Mouse (Mus musculus) urinary bladder, postnatal 14 days (tissue): ENCODE measurements at regions not wholly inside any gene's neighbourhood (a gene's known extent, or its start where the extent isn't known, plus 50 kb on each side); places are given as distances from the start of the nearest gene placed in this dataset.

Experiments
- DNase-seq: peaks from one replicate; pipeline ENCODE4 v3.0.0; 2021; ENCODE audit warnings: low spot score

- DNase-seq, result no peak
Observed at GRCm38 (mm10) chr1:73444216-73444890, 428.6 kb upstream of the Tnp1 start.

- no peak for DNase-seq
Observed at GRCm38 (mm10) chr1:73438385-73438784, 422.7 kb upstream of the Tnp1 start.

- DNase-seq, result no peak
Observed at GRCm38 (mm10) chr1:73428101-73428500, 412.4 kb upstream of the Tnp1 start.

GRCm38 (mm10) chr1:73425049-73425448 is 409.3 kb upstream of the Tnp1 start:
- DNase-seq, result no peak

GRCm38 (mm10) chr1:73418196-73418595 is 402.5 kb upstream of the Tnp1 start:
- DNase-seq, result no peak

GRCm38 (mm10) chr1:73411452-73411851 is 395.7 kb upstream of the Tnp1 start:
- DNase-seq, result no peak

- DNase-seq, result no peak
Observed at GRCm38 (mm10) chr1:73399178-73399577, 383.5 kb upstream of the Tnp1 start.

- DNase-seq, result no peak
Observed at GRCm38 (mm10) chr1:73395034-73395433, 379.3 kb upstream of the Tnp1 start.

- DNase-seq, result no peak
Observed at GRCm38 (mm10) chr1:73394466-73394865, 378.8 kb upstream of the Tnp1 start.

- DNase-seq, result no peak
Observed at GRCm38 (mm10) chr1:73392077-73392476, 376.4 kb upstream of the Tnp1 start.

- DNase-seq, result no peak
Observed at GRCm38 (mm10) chr1:73389976-73390375, 374.3 kb upstream of the Tnp1 start.

GRCm38 (mm10) chr1:73389174-73389573 is 373.5 kb upstream of the Tnp1 start:
- DNase-seq, result no peak

- no peak for DNase-seq
Observed at GRCm38 (mm10) chr1:73381578-73381977, 365.9 kb upstream of the Tnp1 start.

- no peak for DNase-seq
Observed at GRCm38 (mm10) chr1:73374531-73375375, 359.0 kb upstream of the Tnp1 start.

GRCm38 (mm10) chr1:73368222-73368621 is 352.5 kb upstream of the Tnp1 start:
- DNase-seq, result no peak

- no peak for DNase-seq
Observed at GRCm38 (mm10) chr1:73365842-73366241, 350.1 kb upstream of the Tnp1 start.

- no peak for DNase-seq
Observed at GRCm38 (mm10) chr1:73364300-73364683, 348.6 kb upstream of the Tnp1 start.

- DNase-seq, result peak; percentile 56
Observed at GRCm38 (mm10) chr1:73363549-73364299, 348.0 kb upstream of the Tnp1 start.

- peak; percentile 59 for DNase-seq
Observed at GRCm38 (mm10) chr1:73362122-73362521, 346.4 kb upstream of the Tnp1 start.

- no peak for DNase-seq
Observed at GRCm38 (mm10) chr1:73361300-73361699, 345.6 kb upstream of the Tnp1 start.

GRCm38 (mm10) chr1:73354447-73354846 is 338.7 kb upstream of the Tnp1 start:
- DNase-seq, result no peak

- no peak for DNase-seq
Observed at GRCm38 (mm10) chr1:73348476-73348875, 332.8 kb upstream of the Tnp1 start.

GRCm38 (mm10) chr1:73344587-73344986 is 328.9 kb upstream of the Tnp1 start:
- no peak for DNase-seq
